Mouse (Mus musculus) limb, embryonic 14.5 days (tissue): ENCODE results near the gene Parp9. TPM values are rescaled to one million over a fixed set of nuclear protein-coding genes. Genes with fewer than 3 reads are reported as not detected.
"Not testable (repeated sequence)": the region's sequence is repeated elsewhere in the genome, so short reads cannot be mapped to it uniquely, and the experiment has no call there.

ENCODE experiments used
- ATAC-seq: fragments of 200-750 bp; cut with Nextera tagmentation; 2 replicates; pipeline ENCODE4 v1.8.0; 2017; ENCODE audit warnings: low read depth, moderate number of reproducible peaks, moderate TSS enrichment; ENCODE audit not compliant: low FRiP score
- DNase-seq: peaks from one replicate; pipeline ENCODE4 v3.0.0-alpha.2; 2015; ENCODE audit warnings: low spot score
- H3K27ac ChIP-seq: fragments of 300-500 bp; sonication (generic); replicated peaks from 2 replicates; pipeline ENCODE4 v1.5.1; 2014; ENCODE audit warnings: low read depth, mild to moderate bottlenecking, low read length, moderate library complexity, mixed read lengths
- H3K27me3 ChIP-seq: fragments of 300-500 bp; sonication (generic); 2 replicates; pipeline ENCODE4 v1.6.1; 2014; ENCODE audit warnings: low read length, mixed read lengths; ENCODE audit not compliant: control insufficient read depth, insufficient read depth
- H3K36me3 ChIP-seq: fragments of 300-500 bp; sonication (generic); 2 replicates; pipeline ENCODE4 v1.6.1; 2014; ENCODE audit warnings: mild to moderate bottlenecking, low read length, moderate library complexity, mixed read lengths; ENCODE audit not compliant: control insufficient read depth, insufficient read depth
- H3K4me1 ChIP-seq: fragments of 300-500 bp; sonication (generic); 2 replicates; pipeline ENCODE4 v1.6.1; 2014; ENCODE audit warnings: antibody characterized with exemption, low read length, mixed read lengths; ENCODE audit not compliant: control insufficient read depth, insufficient read depth
- H3K4me2 ChIP-seq: fragments of 300-500 bp; sonication (generic); replicated peaks from 2 replicates; pipeline ENCODE4 v1.6.1; 2014; ENCODE audit warnings: low read depth, mild to moderate bottlenecking, low read length, moderate library complexity; ENCODE audit not compliant: severe bottlenecking
- H3K4me3 ChIP-seq: fragments of 300-500 bp; sonication (generic); replicated peaks from 2 replicates; pipeline ENCODE4 v1.5.1; 2014; ENCODE audit warnings: low read length
- H3K9ac ChIP-seq: fragments of 300-500 bp; sonication (generic); 2 replicates; pipeline ENCODE4 v1.6.1; 2014; ENCODE audit warnings: mild to moderate bottlenecking, low read depth, low read length, moderate library complexity; ENCODE audit not compliant: severe bottlenecking
- H3K9me3 ChIP-seq: fragments of 300-500 bp; sonication (generic); 2 replicates; pipeline ENCODE4 v1.6.1; 2016; ENCODE audit warnings: low read length; ENCODE audit not compliant: control insufficient read depth
- POLR2A ChIP-seq: fragments of 200-500 bp; IDR thresholded peaks from 2 replicates; pipeline ENCODE4 v1.8.0; 2012; ENCODE audit warnings: inconsistent platforms, mild to moderate bottlenecking, moderate library complexity, borderline replicate concordance; ENCODE audit not compliant: insufficient read depth, insufficient read length; ENCODE audit errors: extremely low read depth
- WGBS: fragments of 180-500 bp; shearing (Covaris S2); extraction: QIAGEN DNeasy Blood & Tissue Kit; methylation state at CpG from one replicate; pipeline ENCODE4 v1.1.7; 2014; 5-methylcytosine and 5-hydroxymethylcytosine counted together
- polyA plus RNA-seq, 2 experiments: library from polyadenylated mRNA; depleted of rRNA in 1 of 2; stranded (reverse) in 1 of 2; unstranded in 1 of 2; fragments of >200 nt; fragmentation: Nextera tagmentation in 1 of 2; extraction: Ambion mirVana in 1 of 2; gene quantifications; 2 replicates each; pipeline versions ENCODE4 v1.2.1 to v1.2.3; 2012 to 2014

The Parp9 gene
- polyA plus RNA-seq, 2 experiments = 4.1 to 4.3 TPM

DNA sequence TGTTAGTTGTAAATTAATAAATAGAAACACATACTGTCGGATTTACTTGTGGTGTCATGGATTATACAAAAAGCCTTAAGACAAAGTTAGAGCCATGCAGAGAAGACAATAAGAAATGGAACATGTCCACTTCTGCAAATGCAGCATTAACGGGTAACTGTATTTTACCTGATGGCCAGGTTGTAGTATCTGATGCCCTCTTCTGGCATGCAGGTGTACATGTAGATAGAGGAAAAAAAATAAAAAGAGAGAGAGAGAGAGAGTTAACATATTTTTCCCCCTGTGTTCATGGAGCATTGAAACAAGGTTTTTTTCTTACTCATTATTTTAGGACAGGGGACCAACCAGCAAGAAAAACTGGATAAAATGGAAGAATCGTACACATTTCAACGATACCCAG, 29.0 kb downstream of the Parp9 start:
- no peaks in the 10 kb centered on the region for H3K4me1 ChIP-seq
- no peak overlapping the region for H3K9ac ChIP-seq
- no peak overlapping the region for H3K27ac ChIP-seq
- DNase-seq (no peak), ATAC-seq (no peak)
- 84% methylated on average over 4 of the region's 4 CpGs for WGBS
- no peaks in the 10 kb centered on the region for H3K27me3 ChIP-seq
- no peak overlapping the region for H3K4me3 ChIP-seq
- TF ChIP-seq POLR2A = no peak
- H3K9me3 ChIP-seq = no peaks in the 10 kb centered on the region
- H3K4me2 ChIP-seq = no peak overlapping the region
- H3K36me3 ChIP-seq = no peaks in the 10 kb centered on the region

DNA sequence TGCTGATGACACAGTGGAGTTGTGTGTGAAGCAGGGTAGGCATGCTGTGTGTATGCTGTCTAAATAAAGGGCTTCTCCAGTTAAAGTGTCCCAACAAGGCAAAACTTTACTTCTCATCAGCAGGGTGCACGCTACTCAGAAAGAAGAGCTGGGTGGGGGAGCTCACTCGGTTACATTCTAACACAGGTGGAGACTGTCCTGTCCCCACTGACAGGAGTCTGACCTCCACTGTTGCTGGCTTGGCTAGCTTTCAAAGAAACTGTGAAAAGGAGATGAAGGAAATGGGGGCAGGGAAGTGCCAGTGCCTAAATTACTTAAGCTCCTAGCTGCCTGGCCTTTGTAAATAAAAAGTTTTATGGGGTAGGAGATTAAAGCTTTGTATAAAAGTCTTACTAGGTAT, 29.9 kb downstream of the Parp9 start:
- 14% methylated on average over 2 of the region's 2 CpGs for WGBS
- Histone ChIP-seq H3K9ac (no peak overlapping the region), H3K4me1 (no peaks in the 10 kb centered on the region), H3K9me3 (no peaks in the 10 kb centered on the region), H3K27me3 (no peaks in the 10 kb centered on the region), H3K4me3 (no peak overlapping the region), H3K4me2 (no peak overlapping the region), H3K27ac (no peak overlapping the region), H3K36me3 (no peaks in the 10 kb centered on the region)
- DNase-seq (no peak), ATAC-seq (no peak)
- no peak for TF ChIP-seq POLR2A

DNA sequence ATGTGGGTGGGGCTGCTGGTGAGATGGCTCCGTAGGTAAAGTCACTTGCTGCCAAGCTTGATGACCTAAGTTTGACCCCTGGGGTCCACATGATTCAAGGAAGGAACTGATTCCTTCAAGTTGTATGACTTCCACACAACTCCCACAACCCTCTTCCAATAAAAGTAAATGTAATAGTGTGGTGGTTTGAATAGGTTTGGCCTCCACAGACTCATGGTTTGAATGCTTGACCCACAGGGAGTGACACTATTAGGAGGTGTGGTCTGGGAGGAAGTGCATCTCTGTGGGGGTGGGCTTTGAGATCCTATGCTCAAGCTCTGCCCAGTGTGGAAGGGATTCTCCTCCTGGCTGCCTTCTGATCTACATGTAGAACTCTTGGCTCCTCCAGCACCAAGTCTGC, 35.8 kb downstream of the Parp9 start:
- H3K36me3 ChIP-seq = no peaks in the 10 kb centered on the region
- DNase-seq (no peak), ATAC-seq (no peak)
- TF ChIP-seq POLR2A = no peak
- WGBS = 52% methylated on average over 1 of the region's 1 CpGs
- H3K9ac ChIP-seq = no peak overlapping the region
- no peak overlapping the region for H3K27ac ChIP-seq
- H3K4me2 ChIP-seq = no peak overlapping the region
- no peak overlapping the region for H3K4me3 ChIP-seq
- H3K27me3 ChIP-seq = no peaks in the 10 kb centered on the region
- H3K9me3 ChIP-seq = no peaks in the 10 kb centered on the region
- H3K4me1 ChIP-seq = no peaks in the 10 kb centered on the region

DNA sequence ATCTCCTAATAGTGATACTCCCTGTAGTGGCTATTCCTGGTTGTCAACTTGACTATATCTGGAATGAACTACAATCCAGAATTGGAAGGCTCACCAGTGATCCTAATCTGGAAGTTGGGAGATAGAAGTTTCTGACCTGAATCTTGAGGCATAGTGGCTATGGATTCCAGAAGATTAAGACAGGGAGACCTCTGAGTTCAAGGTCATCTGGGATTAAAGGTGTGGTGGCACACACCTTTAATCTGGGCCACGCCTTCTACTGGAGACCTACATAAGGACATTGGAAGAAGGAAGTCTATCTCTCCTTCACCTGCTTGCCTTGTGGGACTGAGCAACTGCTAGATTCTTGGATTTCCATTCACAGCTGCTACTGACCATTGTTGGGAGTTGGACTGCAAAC, 40.2 kb downstream of the Parp9 start, which contains the start of gene Kpna1:
Kpna1 (plus strand) TSS at position 301 of the 400 bp plus-strand sequence.
- not testable (repeated sequence) for H3K9me3 ChIP-seq, H3K27me3 ChIP-seq, H3K27ac ChIP-seq, ATAC-seq, DNase-seq, H3K4me1 ChIP-seq, H3K9ac ChIP-seq, H3K4me3 ChIP-seq, H3K36me3 ChIP-seq, H3K4me2 ChIP-seq
- 80% methylated on average over 1 of the region's 1 CpGs for WGBS

DNA sequence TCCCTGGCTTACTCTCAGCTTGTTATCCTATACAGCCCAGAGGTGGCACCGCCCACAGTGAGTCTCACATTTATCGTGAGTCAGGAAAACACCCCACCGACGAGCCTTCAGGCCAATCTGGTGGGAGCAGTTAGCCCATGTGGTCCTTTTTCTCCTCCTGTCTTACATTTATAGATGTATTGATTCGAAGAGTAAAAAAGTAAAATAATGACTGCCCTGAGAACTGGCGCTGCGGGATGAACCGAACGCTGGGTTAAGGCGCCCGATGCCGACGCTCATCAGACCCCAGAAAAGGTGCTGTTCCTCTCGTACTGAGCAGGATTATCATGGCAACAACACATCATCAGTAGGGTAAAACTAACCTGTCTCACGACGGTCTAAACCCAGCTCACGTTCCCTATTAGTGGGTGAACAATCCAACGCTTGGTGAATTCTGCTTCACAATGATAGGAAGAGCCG, 43.1 kb downstream of the Parp9 start:
- no peaks in the 10 kb centered on the region for H3K27me3 ChIP-seq
- H3K36me3 ChIP-seq = no peaks in the 10 kb centered on the region
- no peak overlapping the region for H3K4me3 ChIP-seq
- DNase-seq (peak; percentile 100), ATAC-seq (peak; percentile 90)
- TF ChIP-seq POLR2A = no peak
- 49% methylated on average over 19 of the region's 19 CpGs for WGBS
- H3K4me1 ChIP-seq = 0 out of 2 replicates have a peak, but pooled peaks cover 4% of the 10 kb centered on the region
- H3K9me3 ChIP-seq = no peaks in the 10 kb centered on the region
- H3K4me2 ChIP-seq = no peak overlapping the region
- no peak overlapping the region for H3K27ac ChIP-seq
- no peak overlapping the region for H3K9ac ChIP-seq

DNA sequence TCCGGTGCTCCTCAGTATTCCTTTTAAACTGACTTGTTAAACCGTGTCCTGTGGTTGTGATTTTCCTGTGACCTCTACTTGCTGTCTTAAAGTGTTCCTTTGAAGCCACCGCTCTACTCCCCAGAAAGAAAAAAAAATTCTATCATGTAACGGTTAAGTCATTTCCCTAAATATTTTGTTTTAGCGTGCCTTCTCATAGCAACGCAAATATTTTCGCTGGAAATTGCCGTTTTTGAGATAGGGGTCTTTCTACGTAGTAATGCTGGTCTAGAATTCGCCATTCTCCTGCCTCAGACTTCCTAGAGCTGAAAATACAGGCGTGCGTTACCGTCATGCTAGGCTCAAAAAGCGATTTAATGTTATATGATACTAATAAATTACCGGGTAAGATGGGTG, 44.2 kb downstream of the Parp9 start:
- Histone ChIP-seq H3K9me3 (no peaks in the 10 kb centered on the region), H3K27me3 (no peaks in the 10 kb centered on the region), H3K4me2 (peak overlapping the region; percentile 60), H3K27ac (no peak overlapping the region), H3K9ac (peak overlapping the region; percentile 93; the same call in 1 of the 2 replicates), H3K36me3 (no peaks in the 10 kb centered on the region), H3K4me1 (0 out of 2 replicates have a peak, but pooled peaks cover 8% of the 10 kb centered on the region), H3K4me3 (peak overlapping the region; percentile 85)
- WGBS = 1% methylated on average over 15 of the region's 15 CpGs
- no peak for DNase-seq
- TF ChIP-seq POLR2A = no peak
- ATAC-seq = no peak
